Mouse (Mus musculus) stomach, postnatal 0 days (tissue): ENCODE results near the gene Hoxa3. TPM values are rescaled to one million over a fixed set of nuclear protein-coding genes. Genes with fewer than 3 reads are reported as not detected.

Experiments used
- ATAC-seq: fragments of 200-750 bp; cut with Nextera tagmentation; 2 replicates; pipeline ENCODE4 v1.8.0; 2017; ENCODE audit not compliant: low FRiP score, low TSS enrichment
- DNase-seq: peaks from one replicate; pipeline ENCODE4 v3.0.0-alpha.2; 2016; ENCODE audit warnings: low spot score
- H3K27ac ChIP-seq: fragments of 300-500 bp; sonication (generic); replicated peaks from 2 replicates; pipeline ENCODE4 v1.5.1; 2014; ENCODE audit warnings: mild to moderate bottlenecking, control low read depth
- H3K27me3 ChIP-seq: fragments of 300-500 bp; sonication (generic); 2 replicates; pipeline ENCODE4 v1.6.1; 2014; ENCODE audit warnings: low read length; ENCODE audit not compliant: control insufficient read depth, insufficient read depth
- H3K36me3 ChIP-seq: fragments of 300-500 bp; sonication (generic); 2 replicates; pipeline ENCODE4 v1.6.1; 2014; ENCODE audit warnings: low read length, mixed read lengths; ENCODE audit not compliant: control insufficient read depth, insufficient read depth
- H3K4me1 ChIP-seq: fragments of 300-500 bp; sonication (generic); replicated peaks from 2 replicates; pipeline ENCODE4 v1.6.1; 2014; ENCODE audit warnings: antibody characterized with exemption; ENCODE audit not compliant: control insufficient read depth, insufficient read depth
- H3K4me2 ChIP-seq: fragments of 300-500 bp; sonication (generic); replicated peaks from 2 replicates; pipeline ENCODE4 v1.6.1; 2014; ENCODE audit warnings: low read depth, mild to moderate bottlenecking, control low read depth, moderate library complexity
- H3K4me3 ChIP-seq: fragments of 300-500 bp; sonication (generic); 2 replicates; pipeline ENCODE4 v1.5.1; 2014; ENCODE audit warnings: low read depth, low read length, control low read depth
- H3K9ac ChIP-seq: fragments of 300-500 bp; sonication (generic); 2 replicates; pipeline ENCODE4 v1.6.1; 2014; ENCODE audit warnings: mild to moderate bottlenecking, low read length, control low read depth, mixed read lengths
- H3K9me3 ChIP-seq: fragments of 300-500 bp; sonication (generic); 2 replicates; pipeline ENCODE4 v1.6.1; 2016; ENCODE audit warnings: low read length; ENCODE audit not compliant: control insufficient read depth
- CTCF ChIP-seq: IDR thresholded peaks from 2 replicates; pipeline ENCODE4 v1.5.1; 2016; ENCODE audit warnings: antibody characterized with exemption, low read depth, mild to moderate bottlenecking, moderate library complexity
- EP300 ChIP-seq: optimal IDR thresholded peaks from 2 replicates; pipeline ENCODE3; 2016; ENCODE audit warnings: antibody characterized with exemption
- WGBS: fragments of 180-500 bp; shearing (Covaris S2); extraction: QIAGEN DNeasy Blood & Tissue Kit; methylation state at CpG from one replicate; pipeline ENCODE4 v1.1.7; 2014; 5-methylcytosine and 5-hydroxymethylcytosine counted together
- polyA plus RNA-seq: library from polyadenylated mRNA; unstranded; fragments of >200 nt; fragmentation: Nextera tagmentation; extraction: Ambion mirVana; gene quantifications from 2 replicates; pipeline ENCODE4 v1.2.1, GENCODE M21; 2015

Gene Hoxa3
- polyA plus RNA-seq, 1 experiment from 2014 or later, result 2.8 TPM

DNA sequence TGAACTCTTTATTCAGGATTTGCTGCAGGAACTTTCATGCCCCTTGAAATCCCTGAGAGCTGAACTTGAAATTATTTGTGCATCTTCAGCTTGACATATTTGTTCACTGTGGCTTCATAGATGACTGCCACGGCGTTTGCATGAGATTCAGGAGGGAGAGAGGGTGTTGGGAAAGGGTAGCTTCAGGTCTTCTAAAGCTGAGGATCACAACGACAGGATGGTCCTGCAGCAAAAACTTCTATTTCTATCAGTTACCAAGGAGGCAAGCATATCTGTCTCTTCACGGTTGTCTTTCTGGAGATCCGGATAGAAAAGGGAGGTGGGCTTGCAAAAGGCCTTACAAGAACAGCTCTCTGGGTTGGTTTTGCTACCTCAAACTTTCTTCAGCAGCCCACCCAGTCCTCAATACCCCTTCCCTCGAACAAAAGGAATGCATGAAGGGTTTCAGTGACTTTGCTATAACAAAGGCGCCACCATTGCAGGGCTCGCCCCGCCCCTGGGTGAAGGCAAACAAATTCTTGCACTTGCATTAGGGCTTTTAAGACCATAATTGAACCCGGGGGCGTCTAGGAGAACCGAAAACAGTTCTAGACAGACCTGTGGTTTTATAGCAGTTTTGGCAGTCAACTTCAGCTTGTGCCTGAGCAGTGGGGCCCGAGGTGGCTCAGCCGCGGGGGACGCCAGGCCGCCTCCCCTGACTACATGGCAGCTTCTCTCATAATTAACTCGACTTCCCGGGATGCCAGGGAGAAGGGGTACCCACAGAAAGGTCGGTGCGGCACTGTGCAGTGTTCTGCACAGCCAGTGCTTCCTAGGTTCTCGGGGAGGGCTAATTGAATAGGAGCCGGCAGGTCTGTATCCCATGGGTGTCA is 34.9 kb upstream of the Hoxa3 start:
- Histone ChIP-seq H3K9me3 (no peaks in the 10 kb centered on the region), H3K27ac (no peak overlapping the region), H3K27me3 (peaks cover 42% of the 10 kb centered on the region), H3K4me2 (no peak overlapping the region), H3K9ac (no peak overlapping the region), H3K36me3 (no peaks in the 10 kb centered on the region), H3K4me3 (no peak overlapping the region), H3K4me1 (no peaks in the 10 kb centered on the region)
- DNase-seq (no peak), ATAC-seq (no peak)
- WGBS, result 3% methylated on average over 23 of the region's 23 CpGs
- TF ChIP-seq EP300 (no peak), CTCF (no peak)

DNA sequence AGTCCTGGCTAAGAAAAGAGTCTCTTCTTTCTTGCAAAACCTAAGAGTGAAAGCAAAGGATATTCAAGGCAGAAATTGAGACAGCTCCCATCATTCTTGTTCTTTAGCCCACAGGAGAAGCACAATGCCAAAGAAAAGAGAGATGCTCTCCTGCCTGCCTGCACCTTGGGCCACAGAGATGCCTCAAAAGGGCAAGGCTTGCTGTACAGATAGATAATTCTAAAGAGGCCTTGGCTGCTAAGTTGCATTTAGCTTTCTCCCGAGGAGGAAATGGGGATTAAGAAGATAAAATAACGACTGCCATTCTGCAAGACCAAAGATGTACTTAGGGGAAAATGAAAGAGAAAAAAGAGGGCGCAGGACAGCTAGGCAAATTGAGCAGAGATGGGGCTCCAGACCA is 33.8 kb upstream of the Hoxa3 start:
- DNase-seq (no peak), ATAC-seq (no peak)
- H3K27me3 ChIP-seq, result peaks cover 45% of the 10 kb centered on the region
- H3K9ac ChIP-seq, result no peak overlapping the region
- H3K4me1 ChIP-seq, result no peaks in the 10 kb centered on the region
- WGBS, result 5% methylated on average over 3 of the region's 3 CpGs
- H3K27ac ChIP-seq, result no peak overlapping the region
- H3K9me3 ChIP-seq, result no peaks in the 10 kb centered on the region
- H3K4me2 ChIP-seq, result no peak overlapping the region
- no peak for TF ChIP-seq EP300
- no peak for TF ChIP-seq CTCF
- no peak overlapping the region for H3K4me3 ChIP-seq
- H3K36me3 ChIP-seq, result no peaks in the 10 kb centered on the region

DNA sequence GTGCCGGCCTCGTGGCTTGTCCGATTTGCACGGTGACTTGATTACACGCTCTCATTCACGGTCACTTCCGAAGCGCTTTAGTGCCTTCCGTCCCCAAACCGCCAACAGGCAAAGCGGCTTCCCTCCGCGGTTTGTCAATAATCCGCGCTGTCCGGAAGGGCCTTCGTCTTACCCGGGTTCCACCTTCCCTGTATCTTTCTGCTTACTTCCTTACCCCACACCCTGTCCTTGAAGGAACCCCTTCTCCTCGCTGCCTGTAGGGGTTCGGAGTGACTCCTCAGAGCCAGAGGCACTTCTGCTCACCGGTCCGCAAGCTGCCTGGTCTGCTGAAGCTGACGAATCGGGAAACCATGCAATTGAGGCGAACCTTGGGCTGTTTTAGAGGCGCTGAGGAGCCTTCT is 33.3 kb upstream of the Hoxa3 start:
- H3K9me3 ChIP-seq, result no peaks in the 10 kb centered on the region
- H3K27ac ChIP-seq, result no peak overlapping the region
- H3K4me2 ChIP-seq, result no peak overlapping the region
- no peaks in the 10 kb centered on the region for H3K4me1 ChIP-seq
- no peak overlapping the region for H3K9ac ChIP-seq
- WGBS, result 2% methylated on average over 26 of the region's 26 CpGs
- H3K36me3 ChIP-seq, result no peaks in the 10 kb centered on the region
- ATAC-seq (no peak), DNase-seq (no peak)
- H3K27me3 ChIP-seq, result peaks cover 42% of the 10 kb centered on the region
- H3K4me3 ChIP-seq, result no peak overlapping the region
- TF ChIP-seq CTCF, result no peak
- no peak for TF ChIP-seq EP300

GRCm38 (mm10) chr6:52245757-52246142 is 32.6 kb upstream of the Hoxa3 start, which contains the start of gene Hoxa11:
Hoxa11 (minus strand) TSS chr6:52245810.
- Histone ChIP-seq H3K9me3 (no peaks in the 10 kb centered on the region), H3K27me3 (peaks cover 48% of the 10 kb centered on the region), H3K4me3 (no peak within 1 kb of the TSS; the same call in 1 of the 2 replicates), H3K27ac (no peak within 1 kb of the TSS), H3K36me3 (no peaks in the 10 kb centered on the region), H3K9ac (no peak within 1 kb of the TSS), H3K4me1 (no peaks in the 10 kb centered on the region), H3K4me2 (no peak within 1 kb of the TSS)
- DNase-seq (no peak), ATAC-seq (no peak)
- WGBS, result 2% methylated on average over 20 of the region's 20 CpGs
- TF ChIP-seq EP300 (no peak), CTCF (no peak)

GRCm38 (mm10) chr6:52245040-52245756 is 32.1 kb upstream of the Hoxa3 start:
- no peaks in the 10 kb centered on the region for H3K4me1 ChIP-seq
- peaks cover 52% of the 10 kb centered on the region for H3K27me3 ChIP-seq
- H3K9me3 ChIP-seq, result no peaks in the 10 kb centered on the region
- H3K4me2 ChIP-seq, result no peak overlapping the region
- no peak for ATAC-seq
- H3K9ac ChIP-seq, result no peak overlapping the region
- H3K36me3 ChIP-seq, result no peaks in the 10 kb centered on the region
- H3K4me3 ChIP-seq, result no peak overlapping the region; the same call in 1 of the 2 replicates
- 1% methylated on average over 71 of the region's 71 CpGs for WGBS
- TF ChIP-seq CTCF, result no peak
- no peak for TF ChIP-seq EP300
- no peak overlapping the region for H3K27ac ChIP-seq
- no peak for DNase-seq

- Histone ChIP-seq H3K9ac (no peak overlapping the region), H3K4me2 (no peak overlapping the region), H3K36me3 (no peaks in the 10 kb centered on the region), H3K9me3 (no peaks in the 10 kb centered on the region), H3K27ac (no peak overlapping the region), H3K4me1 (no peaks in the 10 kb centered on the region), H3K27me3 (peaks cover 56% of the 10 kb centered on the region), H3K4me3 (no peak overlapping the region)
- 5% methylated on average over 23 of the region's 23 CpGs for WGBS
- ATAC-seq (no peak), DNase-seq (no peak)
- TF ChIP-seq EP300 (no peak), CTCF (no peak)
Measured at GRCm38 (mm10) chr6:52244471-52245039, 31.4 kb upstream of the Hoxa3 start.
